Mouse (Mus musculus) midbrain, embryonic 15.5 days (tissue): Measurements from ENCODE around the gene Kif2c. TPM values are rescaled to one million over a fixed set of nuclear protein-coding genes. Genes with fewer than 3 reads are reported as not detected.
A peak's percentile ranks its signal among the peaks of the same experiment; 100 is the strongest.

Source experiments
- ATAC-seq: fragments of 200-750 bp; cut with Nextera tagmentation; replicated peaks from 2 replicates; pipeline ENCODE4 v1.8.0; 2017; ENCODE audit warnings: moderate TSS enrichment
- H3K27ac ChIP-seq: fragments of 300-500 bp; sonication (generic); 2 replicates; pipeline ENCODE4 v1.5.1; 2015; ENCODE audit warnings: mild to moderate bottlenecking, inconsistent platforms
- H3K27me3 ChIP-seq: fragments of 300-500 bp; sonication (generic); replicated peaks from 2 replicates; pipeline ENCODE4 v1.6.1; 2015; ENCODE audit warnings: inconsistent platforms
- H3K36me3 ChIP-seq: fragments of 300-500 bp; sonication (generic); replicated peaks from 2 replicates; pipeline ENCODE4 v1.6.1; 2015; ENCODE audit warnings: inconsistent platforms
- H3K4me1 ChIP-seq: fragments of 300-500 bp; sonication (generic); 2 replicates; pipeline ENCODE4 v1.6.1; 2015; ENCODE audit warnings: inconsistent platforms
- H3K4me2 ChIP-seq: fragments of 300-500 bp; sonication (generic); 2 replicates; pipeline ENCODE4 v1.6.1; 2015; ENCODE audit warnings: inconsistent platforms, mild to moderate bottlenecking, moderate library complexity
- H3K4me3 ChIP-seq: fragments of 300-500 bp; sonication (generic); 2 replicates; pipeline ENCODE4 v1.5.1; 2015; ENCODE audit warnings: mild to moderate bottlenecking, inconsistent platforms
- H3K9ac ChIP-seq: fragments of 300-500 bp; sonication (generic); 2 replicates; pipeline ENCODE4 v1.6.1; 2015; ENCODE audit warnings: mild to moderate bottlenecking, inconsistent platforms
- H3K9me3 ChIP-seq: fragments of 300-500 bp; sonication (generic); 2 replicates; pipeline ENCODE4 v1.6.1; 2016; ENCODE audit warnings: inconsistent platforms
- WGBS: fragments of 180-500 bp; shearing (Covaris S2); methylation state at CpG from one replicate; pipeline ENCODE4 v1.1.7; 2015; ENCODE audit warnings: mixed read lengths; 5-methylcytosine and 5-hydroxymethylcytosine counted together
- microRNA-seq: library from miRNA; unstranded; fragments of <30 nt; microRNA quantifications from one replicate; pipeline ENCODE4, GENCODE M21; 2016
- polyA plus RNA-seq: library from polyadenylated mRNA; unstranded; fragments of >200 nt; fragmentation: Nextera tagmentation; extraction: Ambion mirVana; gene quantifications from 2 replicates; pipeline ENCODE4 v1.2.1, GENCODE M21; 2015

Gene Kif2c
- polyA plus RNA-seq, 1 experiment from 2014 or later = 8.1 TPM

GRCm38 (mm10) chr4:117122209-117122608 lies 60.2 kb downstream of the Kif2c start:
- H3K4me1 ChIP-seq = peaks cover 25% of the 10 kb centered on the region
- ATAC-seq = no peak
- no peak overlapping the region for H3K27ac ChIP-seq
- H3K36me3 ChIP-seq = no peaks in the 10 kb centered on the region
- H3K27me3 ChIP-seq = no peaks in the 10 kb centered on the region
- no peak overlapping the region for H3K4me2 ChIP-seq
- no peak overlapping the region for H3K9ac ChIP-seq
- H3K9me3 ChIP-seq = no peaks in the 10 kb centered on the region
- 85% methylated on average over 4 of the region's 4 CpGs for WGBS
- no peak overlapping the region for H3K4me3 ChIP-seq

GRCm38 (mm10) chr4:117120445-117121414 lies 61.7 kb downstream of the Kif2c start:
- Histone ChIP-seq H3K27me3 (no peaks in the 10 kb centered on the region), H3K27ac (peak overlapping the region; percentile 90), H3K4me2 (peak overlapping the region; percentile 100), H3K4me3 (peak overlapping the region; percentile 80), H3K9ac (peak overlapping the region; percentile 62), H3K4me1 (peaks cover 20% of the 10 kb centered on the region), H3K36me3 (no peaks in the 10 kb centered on the region), H3K9me3 (no peaks in the 10 kb centered on the region)
- peak; percentile 96 for ATAC-seq
- WGBS = under 1% methylated on average over 69 of the region's 69 CpGs

DNA sequence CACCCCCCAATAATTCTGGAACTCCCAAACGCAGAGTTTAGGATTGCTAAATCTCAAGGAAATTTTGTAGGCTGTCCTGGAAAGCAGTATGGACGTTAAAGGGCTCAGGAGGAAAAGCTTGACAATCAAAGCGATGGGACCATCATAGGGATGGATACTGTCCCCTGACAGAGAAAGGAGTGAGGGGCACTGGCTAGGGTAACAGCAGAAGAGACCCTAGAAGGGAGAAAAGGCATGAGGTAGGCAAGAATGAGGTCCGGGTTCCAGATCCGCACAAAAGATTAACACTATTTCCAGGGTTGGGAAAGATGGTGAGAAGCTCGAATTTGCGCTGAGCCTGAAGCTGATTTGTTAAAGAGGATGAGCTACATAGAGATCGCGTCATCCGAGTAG lies 62.4 kb downstream of the Kif2c start:
- Histone ChIP-seq H3K4me3 (peak overlapping the region; percentile 80), H3K4me1 (peaks cover 14% of the 10 kb centered on the region), H3K36me3 (no peaks in the 10 kb centered on the region), H3K27ac (peak overlapping the region; percentile 90), H3K27me3 (no peaks in the 10 kb centered on the region), H3K9me3 (no peaks in the 10 kb centered on the region), H3K9ac (peak overlapping the region; percentile 62), H3K4me2 (peak overlapping the region; percentile 100)
- WGBS = 4% methylated on average over 10 of the region's 10 CpGs
- ATAC-seq = peak; percentile 19

GRCm38 (mm10) chr4:117119636-117120035 lies 62.8 kb downstream of the Kif2c start:
- Histone ChIP-seq H3K4me1 (peaks cover 11% of the 10 kb centered on the region), H3K36me3 (no peaks in the 10 kb centered on the region; the same call in 1 of the 2 replicates), H3K4me3 (peak overlapping the region; percentile 80), H3K27me3 (no peaks in the 10 kb centered on the region), H3K4me2 (peak overlapping the region; percentile 100), H3K9ac (peak overlapping the region; percentile 62), H3K27ac (peak overlapping the region; percentile 90), H3K9me3 (no peaks in the 10 kb centered on the region)
- WGBS = 66% methylated on average over 5 of the region's 5 CpGs
- no peak for ATAC-seq

DNA sequence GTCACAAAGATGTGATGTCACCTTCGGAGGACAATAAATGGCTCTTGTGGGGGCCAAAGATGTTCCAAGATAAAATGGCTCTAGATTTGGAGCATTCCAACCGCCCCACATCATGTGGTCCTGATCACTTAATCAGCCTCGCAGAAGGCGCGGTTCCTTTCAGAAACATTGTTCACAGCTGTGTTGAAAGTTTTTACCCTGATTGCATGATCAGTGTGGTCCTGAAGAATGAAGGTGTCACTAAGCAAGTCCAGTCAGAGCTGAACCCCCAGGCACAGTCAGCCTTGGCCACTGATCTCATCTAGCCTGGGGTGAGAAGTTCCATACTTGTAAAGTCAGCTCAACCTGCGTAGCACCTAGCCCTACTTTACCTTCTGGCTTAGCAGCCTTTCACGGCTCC lies 64.5 kb downstream of the Kif2c start:
- no peaks in the 10 kb centered on the region for H3K9me3 ChIP-seq
- H3K27ac ChIP-seq = no peak overlapping the region
- no peak overlapping the region for H3K4me2 ChIP-seq
- no peak overlapping the region for H3K4me3 ChIP-seq
- H3K27me3 ChIP-seq = no peaks in the 10 kb centered on the region
- H3K9ac ChIP-seq = no peak overlapping the region
- peaks cover 11% of the 10 kb centered on the region for H3K4me1 ChIP-seq
- H3K36me3 ChIP-seq = peaks cover 6% of the 10 kb centered on the region; the same call in 1 of the 2 replicates
- no peak for ATAC-seq
- 93% methylated on average over 7 of the region's 7 CpGs for WGBS

DNA sequence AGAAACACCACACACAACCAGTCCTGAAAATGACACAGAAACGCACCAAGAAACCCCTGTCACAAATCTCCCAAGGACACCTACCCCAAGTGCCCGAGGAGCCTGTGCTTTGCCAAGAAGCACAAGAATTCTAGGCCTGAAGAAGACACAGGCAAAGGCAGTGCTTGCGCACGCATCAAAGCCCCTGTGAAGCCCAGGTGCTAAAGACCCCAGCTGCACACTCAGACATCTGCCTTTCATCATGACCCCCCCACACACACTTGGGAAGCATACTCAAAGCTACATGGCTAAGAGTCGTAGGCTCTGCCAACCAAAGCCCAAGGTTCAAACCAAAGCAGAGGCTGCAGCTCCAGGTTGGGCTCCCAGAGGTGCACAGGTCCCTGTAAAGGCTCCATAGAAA lies 66.8 kb downstream of the Kif2c start:
- Histone ChIP-seq H3K9ac (no peak overlapping the region), H3K9me3 (no peaks in the 10 kb centered on the region)
- 88% methylated on average over 5 of the region's 5 CpGs for WGBS

GRCm38 (mm10) chr4:117113237-117113636 lies 69.2 kb downstream of the Kif2c start:
- no peaks in the 10 kb centered on the region for H3K4me1 ChIP-seq
- no peak overlapping the region for H3K27ac ChIP-seq
- no peak overlapping the region for H3K4me2 ChIP-seq
- peaks cover 15% of the 10 kb centered on the region; the same call in 1 of the 2 replicates for H3K36me3 ChIP-seq
- no peaks in the 10 kb centered on the region for H3K9me3 ChIP-seq
- no peaks in the 10 kb centered on the region for H3K27me3 ChIP-seq
- 82% methylated on average over 1 of the region's 1 CpGs for WGBS
- H3K4me3 ChIP-seq = no peak overlapping the region
- no peak overlapping the region for H3K9ac ChIP-seq
- ATAC-seq = no peak

More for the DNA sequence above, 66.8 kb downstream of the Kif2c start:
- Histone ChIP-seq H3K4me2 (no peak overlapping the region), H3K27ac (no peak overlapping the region), H3K4me1 (peaks cover 4% of the 10 kb centered on the region), H3K27me3 (no peaks in the 10 kb centered on the region), H3K4me3 (no peak overlapping the region), H3K36me3 (peaks cover 15% of the 10 kb centered on the region; the same call in 1 of the 2 replicates)
- ATAC-seq = no peak

DNA sequence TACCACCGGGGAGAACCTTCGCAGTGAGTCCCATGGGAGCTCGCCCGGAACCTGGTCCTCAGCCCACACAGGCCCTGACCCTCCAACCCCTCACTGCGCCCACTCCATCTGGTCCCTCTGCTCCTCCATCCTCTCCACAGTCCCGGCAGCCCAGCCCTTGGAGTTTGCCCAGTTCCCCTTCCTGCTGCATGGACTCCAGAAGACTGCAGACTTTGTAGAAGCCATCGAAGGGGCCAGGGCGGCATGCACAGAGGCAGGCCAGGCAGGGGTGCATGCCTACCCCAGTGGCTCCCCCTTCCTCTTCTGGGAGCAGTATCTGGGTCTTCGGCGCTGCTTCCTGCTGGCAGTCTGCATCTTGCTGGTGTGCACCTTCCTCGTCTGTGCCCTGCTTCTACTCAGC lies 71.5 kb downstream of the Kif2c start:
- H3K27ac ChIP-seq = no peak overlapping the region
- H3K9me3 ChIP-seq = no peaks in the 10 kb centered on the region
- peaks cover 19% of the 10 kb centered on the region; the same call in 1 of the 2 replicates for H3K36me3 ChIP-seq
- H3K4me1 ChIP-seq = no peaks in the 10 kb centered on the region
- no peak overlapping the region for H3K4me2 ChIP-seq
- no peak for ATAC-seq
- H3K9ac ChIP-seq = no peak overlapping the region
- WGBS = 92% methylated on average over 11 of the region's 11 CpGs
- no peak overlapping the region for H3K4me3 ChIP-seq
- no peaks in the 10 kb centered on the region for H3K27me3 ChIP-seq

- WGBS = 89% methylated on average over 13 of the region's 13 CpGs
- peaks cover 19% of the 10 kb centered on the region; the same call in 1 of the 2 replicates for H3K36me3 ChIP-seq
- no peak for ATAC-seq
Measured at GRCm38 (mm10) chr4:117110249-117110648, 72.2 kb downstream of the Kif2c start.

More at GRCm38 (mm10) chr4:117110249-117110648, 72.2 kb downstream of the Kif2c start:
- Histone ChIP-seq H3K4me1 (0 out of 2 replicates have a peak, but pooled peaks cover 6% of the 10 kb centered on the region), H3K27ac (no peak overlapping the region), H3K9ac (no peak overlapping the region), H3K27me3 (no peaks in the 10 kb centered on the region), H3K4me3 (no peak overlapping the region), H3K9me3 (no peaks in the 10 kb centered on the region), H3K4me2 (no peak overlapping the region)

Small RNA genes within 50 kb of the gene (microRNA-seq; reads per million reads assigned to microRNA genes)
- gene Gm22398 = not detected

Other genes with a start within 250 kb of the Kif2c start
- gene Urod, start 188.2 kb downstream of the Kif2c start, polyA plus RNA-seq = 51.4 and 59.7 TPM in 2 replicates
- gene Hectd3, start 187.3 kb downstream of the Kif2c start, polyA plus RNA-seq = 25.8 and 27.0 TPM in 2 replicates
- gene Eif2b3, start 163.2 kb downstream of the Kif2c start, polyA plus RNA-seq = 44.6 and 46.2 TPM in 2 replicates
- gene Ptch2, start 86.6 kb downstream of the Kif2c start, polyA plus RNA-seq = 7.7 and 9.0 TPM in 2 replicates
- 3.9 and 4.3 TPM in 2 replicates for gene Btbd19, start 56.9 kb downstream of the Kif2c start, polyA plus RNA-seq
- 0.42 TPM in 1 of 2 replicates, not detected in the other for gene Tctex1d4, start 55.8 kb downstream of the Kif2c start, polyA plus RNA-seq
- 19.1 and 19.3 TPM in 2 replicates for gene Plk3, start 48.7 kb downstream of the Kif2c start, polyA plus RNA-seq
- 430 and 431 TPM in 2 replicates for gene Rps8, start 26.4 kb downstream of the Kif2c start, polyA plus RNA-seq
- gene Tmem53, start 69.3 kb upstream of the Kif2c start, polyA plus RNA-seq = 9.6 and 11.1 TPM in 2 replicates
- 1.8 TPM in 2 replicates for gene Armh1, start 69.5 kb upstream of the Kif2c start, polyA plus RNA-seq